Mouse (Mus musculus) Patski (cell line): ENCODE measurements around the gene Dennd4a. TPM values are rescaled to one million over a fixed set of nuclear protein-coding genes. Genes with fewer than 3 reads are reported as not detected.

Experiments used
- ATAC-seq: fragments of 100-300 bp; one replicate; pipeline ENCODE4 v1.8.0; 2021
- CTCF ChIA-PET: fragments of 350-600 bp; sonication (Branson Sonifier 250); formaldehyde crosslinking; loops from one replicate; lab custom pipeline; 2022; ENCODE audit warnings: inconsistent platforms; lab: Charles Lee
- POLR2A ChIA-PET: fragments of 350-600 bp; sonication (Branson Sonifier 250); formaldehyde crosslinking; loops from one replicate; lab custom pipeline; 2022; ENCODE audit warnings: antibody characterized with exemption, inconsistent platforms; lab: Charles Lee
- DNase-seq: peaks from one replicate; pipeline ENCODE4 v3.0.0-alpha.2; 2011; ENCODE audit warnings: low read depth, low spot score
- H3K27me3 ChIP-seq: fragments of 371-371 bp; one replicate; pipeline ENCODE4 v1.5.1; 2021
- CTCF ChIP-seq: fragments of 100-300 bp; IDR thresholded peaks from one replicate; pipeline ENCODE4 v1.5.1; 2021
- in situ Hi-C: fragments of 300-500 bp; cut with MboI; formaldehyde crosslinking; loops from 3 replicates; pipeline ENCODE4 v1.11.1; 2018; ENCODE audit warnings: low pct_unique_long_range_greater_than_20kb, mixed read lengths
- polyA plus RNA-seq: library from polyadenylated mRNA; unstranded; gene quantifications from one replicate; pipeline ENCODE4 v1.2.3, GENCODE M21; 2021

Gene Dennd4a
- polyA plus RNA-seq, 1 experiment from 2014 or later: 9.0 TPM

DNA sequence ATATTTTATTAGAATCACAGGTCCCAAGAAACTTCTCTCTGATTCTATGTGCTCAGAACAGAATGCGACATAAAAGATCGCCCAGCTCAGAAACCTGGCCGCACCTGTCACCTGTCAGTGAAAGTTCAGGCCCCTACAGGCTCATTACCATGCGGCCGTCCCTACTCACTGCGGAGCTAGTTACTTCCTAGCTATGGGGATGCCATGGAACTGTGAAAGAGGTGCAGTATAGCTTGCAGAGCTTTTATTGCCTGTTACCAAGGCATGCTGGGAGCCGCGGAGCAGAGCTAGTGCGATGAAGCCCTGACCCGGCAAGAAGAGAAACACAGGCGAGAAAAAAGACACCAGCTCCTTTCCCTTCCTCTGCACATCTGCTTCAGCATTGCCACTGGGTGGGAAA is 132.9 kb downstream of the Dennd4a start:
- POLR2A ChIA-PET: no interaction called here
- peaks cover 26% of the 10 kb centered on the region for H3K27me3 ChIP-seq
- DNase-seq (no peak), ATAC-seq (no peak)
- CTCF ChIA-PET: interaction anchor here (1.1 kb wide), 1 partner anchor 10 kb away, joined by 3 read pairs; no protein-coding TSS in a partner anchor
- in situ Hi-C loops: loop anchor here (25.0 kb wide), 1 partner anchor 607 kb away; the partner anchor contains the start of gene Dis3l
- TF ChIP-seq CTCF: no peak

- ATAC-seq (no peak), DNase-seq (no peak)
- in situ Hi-C loops: loop anchor here (25.0 kb wide), 1 partner anchor 610 kb away; the partner anchor contains the start of gene Dis3l
- peaks cover 48% of the 10 kb centered on the region for H3K27me3 ChIP-seq
- ChIA-PET POLR2A (no interaction called here), CTCF (interaction anchor here (1.0 kb wide), 1 partner anchor 12 kb away, joined by 4 read pairs; no protein-coding TSS in a partner anchor)
- no peak for TF ChIP-seq CTCF
These were observed 136.4 kb downstream of the Dennd4a start for GRCm38 (mm10) chr9:64947483-64948095.

DNA sequence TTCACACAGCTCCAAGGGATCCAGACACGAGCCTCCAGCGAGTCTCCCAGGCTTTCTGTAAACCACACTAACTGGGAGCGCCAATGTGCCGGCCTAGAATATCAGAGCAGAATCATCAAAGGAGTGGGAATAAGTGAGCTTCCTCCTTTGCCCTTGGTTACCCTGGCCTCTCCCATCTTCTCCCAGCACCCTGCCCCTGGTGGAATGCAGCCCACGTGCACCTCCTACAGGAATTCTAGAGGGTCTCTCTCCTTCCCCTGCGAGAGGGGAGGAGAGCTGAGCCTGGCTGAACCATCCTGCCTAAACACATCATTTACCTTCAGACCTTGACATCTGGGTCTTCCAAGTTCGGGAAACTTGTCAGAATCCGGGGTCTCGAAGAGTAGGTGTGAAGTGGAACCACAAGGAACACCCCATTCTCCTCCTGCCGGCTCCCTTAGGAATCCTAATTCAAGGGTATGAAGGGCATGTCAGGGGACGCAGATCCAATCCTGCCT is 140.1 kb downstream of the Dennd4a start, which contains the start of gene Slc24a1:
Gene Slc24a1 (minus strand): TSS at position 447 of the 497 bp plus-strand sequence.
- CTCF ChIA-PET: no interaction called here
- POLR2A ChIA-PET: no interaction called here
- TF ChIP-seq CTCF: no peak
- peaks cover 52% of the 10 kb centered on the region for H3K27me3 ChIP-seq
- in situ Hi-C loops: no loop called here
- DNase-seq (no peak), ATAC-seq (no peak)

DNA sequence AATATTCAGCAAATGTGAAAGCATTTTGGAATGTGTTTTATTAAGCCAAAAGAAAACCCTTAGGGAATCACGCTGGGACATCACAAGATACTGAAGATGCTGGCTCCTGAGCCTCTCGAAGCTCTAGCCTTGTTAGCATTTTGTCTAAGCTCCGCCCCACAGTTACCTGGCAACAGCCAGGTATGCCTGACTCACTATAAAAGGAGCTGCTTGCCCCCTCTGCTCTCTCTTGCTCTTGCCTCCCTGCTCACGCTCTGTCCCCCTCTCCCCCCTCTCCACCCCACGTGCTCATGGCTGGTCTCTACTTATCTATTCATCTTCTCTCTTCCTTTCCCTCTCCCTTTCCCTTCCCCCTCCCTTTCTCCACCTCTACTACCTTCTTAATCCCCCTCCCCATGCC is 140.9 kb downstream of the Dennd4a start:
- peaks cover 52% of the 10 kb centered on the region for H3K27me3 ChIP-seq
- DNase-seq (no peak), ATAC-seq (no peak)
- ChIA-PET CTCF (no interaction called here), POLR2A (interaction anchor here (0.6 kb wide), 1 partner anchor 56 kb away, joined by 3 read pairs; no protein-coding TSS in a partner anchor)
- no peak for TF ChIP-seq CTCF
- in situ Hi-C loops: no loop called here

- in situ Hi-C loops: no loop called here
- TF ChIP-seq CTCF: no peak
- ATAC-seq (no peak), DNase-seq (no peak)
- CTCF ChIA-PET: interaction anchor here (0.9 kb wide), 1 partner anchor 9 kb away, joined by 3 read pairs; no protein-coding TSS in a partner anchor
- POLR2A ChIA-PET: interaction anchor here (0.7 kb wide), 1 partner anchor 127 kb away, joined by 3 read pairs; no protein-coding TSS in a partner anchor
- H3K27me3 ChIP-seq: peaks cover 41% of the 10 kb centered on the region
These were observed 142.1 kb downstream of the Dennd4a start for GRCm38 (mm10) chr9:64953190-64953589.

DNA sequence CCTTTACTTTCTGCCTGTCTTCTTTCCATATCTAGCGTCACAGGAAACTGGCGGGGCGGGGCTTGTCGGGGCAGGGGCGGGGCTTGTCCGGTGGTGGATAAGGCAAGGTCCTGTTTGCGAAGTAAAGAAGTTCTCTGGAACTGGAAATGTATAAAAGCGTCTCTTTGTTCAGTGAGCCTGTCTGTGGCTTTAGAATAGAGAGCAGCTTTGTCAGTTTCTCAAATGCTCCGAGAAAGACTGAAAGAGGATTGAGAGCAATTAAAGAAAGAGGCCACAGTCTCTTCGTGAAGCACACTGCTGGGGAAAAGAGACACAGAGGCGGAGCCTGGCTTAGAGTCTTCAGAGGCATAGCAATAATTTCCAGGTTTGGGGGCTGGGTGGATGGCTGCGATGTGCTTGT is 145.2 kb downstream of the Dennd4a start:
- DNase-seq: no peak
- no peak for ATAC-seq
- no peak for TF ChIP-seq CTCF
- POLR2A ChIA-PET: interaction anchor here (0.6 kb wide), 1 partner anchor 630 kb away, joined by 3 read pairs; no protein-coding TSS in a partner anchor
- peaks cover 22% of the 10 kb centered on the region for H3K27me3 ChIP-seq
- in situ Hi-C loops: no loop called here
- CTCF ChIA-PET: no interaction called here

- TF ChIP-seq CTCF: no peak
- DNase-seq: no peak
- ATAC-seq: no peak
- POLR2A ChIA-PET: no interaction called here
- H3K27me3 ChIP-seq: peaks cover 18% of the 10 kb centered on the region
- in situ Hi-C loops: no loop called here
- CTCF ChIA-PET: no interaction called here
These were observed 146.1 kb downstream of the Dennd4a start for GRCm38 (mm10) chr9:64957276-64957675.

DNA sequence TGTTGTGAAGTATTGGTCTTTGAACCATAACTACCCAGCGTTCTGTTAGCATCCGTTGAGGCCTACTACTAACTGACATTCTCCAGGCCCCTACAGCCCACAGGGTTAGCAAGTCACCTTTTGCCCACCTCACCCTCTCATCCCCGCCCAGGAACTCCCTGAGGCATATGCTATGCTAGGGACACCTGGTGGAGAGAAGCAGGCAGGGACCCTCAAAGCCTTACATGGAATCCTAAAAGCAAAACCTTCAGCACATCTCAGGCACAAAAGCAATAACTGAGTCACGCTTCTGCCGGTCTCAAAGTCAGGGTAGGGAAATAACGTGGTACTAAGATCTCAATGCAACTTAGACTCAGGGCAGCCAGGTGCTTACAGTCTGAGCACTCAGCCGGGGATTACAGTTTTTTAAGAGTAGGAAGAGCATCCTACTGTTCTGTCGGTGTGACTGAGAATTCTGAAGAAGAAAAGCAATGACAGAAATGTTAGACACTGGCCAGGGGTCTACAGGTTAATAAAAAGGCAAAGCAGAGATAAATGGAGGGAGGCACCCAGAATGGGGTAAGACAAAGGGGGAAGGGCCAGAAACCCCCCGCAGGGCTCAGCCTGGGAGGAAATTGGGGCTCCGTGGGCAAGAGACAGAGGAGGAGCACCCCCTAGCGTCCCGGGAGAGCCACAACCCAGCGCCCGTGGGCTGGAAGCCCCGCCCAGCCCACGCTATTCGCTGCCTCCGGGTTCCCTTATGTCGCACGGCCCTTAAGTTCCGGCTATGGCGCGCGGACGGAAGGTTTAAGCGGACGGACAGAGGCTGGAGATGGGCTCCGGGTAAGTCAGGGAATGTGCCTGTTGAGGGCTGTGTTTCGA is 149.2 kb downstream of the Dennd4a start, which contains the start of gene Ints14:
Gene Ints14 (plus strand): TSS at position 789 of the 861 bp plus-strand sequence.
- TF ChIP-seq CTCF: peak; percentile 97

GRCm38 (mm10) chr9:64960978-64961320 is 149.8 kb downstream of the Dennd4a start:
- no peak for TF ChIP-seq CTCF
- no peaks in the 10 kb centered on the region for H3K27me3 ChIP-seq
- in situ Hi-C loops: no loop called here
- DNase-seq (no peak), ATAC-seq (peak; percentile 49)
- POLR2A ChIA-PET: interaction anchor here (0.6 kb wide), 1 partner anchor 15 kb away, joined by 3 read pairs; no protein-coding TSS in a partner anchor
- CTCF ChIA-PET: no interaction called here

More for the DNA sequence above, 149.2 kb downstream of the Dennd4a start, which contains the start of gene Ints14:
- POLR2A ChIA-PET: no interaction called here
- no peaks in the 10 kb centered on the region for H3K27me3 ChIP-seq
- peak; percentile 84 for DNase-seq
- CTCF ChIA-PET: interaction anchor here (0.8 kb wide), 1 partner anchor 14 kb away, joined by 3 read pairs; no protein-coding TSS in a partner anchor
- in situ Hi-C loops: no loop called here
- peak; percentile 85 for ATAC-seq

Other genes starting within 250 kb of the Dennd4a start
- gene Rab11a, start 73.6 kb upstream of the Dennd4a start, polyA plus RNA-seq: 579 TPM
- gene Slc24a1, start 140.3 kb downstream of the Dennd4a start, polyA plus RNA-seq: 0.03 TPM
- gene Ints14, start 149.6 kb downstream of the Dennd4a start, polyA plus RNA-seq: 31.4 TPM
- gene Hacd3, start 210.4 kb downstream of the Dennd4a start, polyA plus RNA-seq: 121 TPM
- 72.5 TPM for gene Dpp8, start 221.1 kb downstream of the Dennd4a start, polyA plus RNA-seq